Mouse (Mus musculus) gastrocnemius, postnatal 25 days (tissue): ENCODE results near the gene Grk1. TPM values are rescaled to one million over a fixed set of nuclear protein-coding genes. Genes with fewer than 3 reads are reported as not detected.

ENCODE experiments used
- total RNA-seq, 2 experiments: library from RNA; stranded (reverse); gene quantifications; 1 replicate in 1 of 2; 2 replicates in 1 of 2; pipeline ENCODE4 v1.2.3; 2021

The Grk1 gene
- total RNA-seq, 2 experiments from 2014 or later = 0.05 TPM; not detected in 1

Other genes with a start within 250 kb of the Grk1 start
- gene Lamp1, start 245.9 kb upstream of the Grk1 start, total RNA-seq = 100 to 1,000 TPM; 294 to 322 TPM
- gene Grtp1, start 204.5 kb upstream of the Grk1 start, total RNA-seq = 10 to 100 TPM; 16.3 to 17.3 TPM
- gene Adprhl1, start 150.9 kb upstream of the Grk1 start, total RNA-seq = 10 to 100 TPM; 42.3 to 61.6 TPM
- gene Dcun1d2, start 117.0 kb upstream of the Grk1 start, total RNA-seq = 10 to 100 TPM; 61.9 to 67.8 TPM
- 10 to 100 TPM; 10.6 to 17.1 TPM for gene Tmco3, start 116.9 kb upstream of the Grk1 start, total RNA-seq
- 10 to 100 TPM; 45.5 to 46.3 TPM for gene Tfdp1, start 66.3 kb upstream of the Grk1 start, total RNA-seq
- not detected for gene Atp4b, start 8.3 kb upstream of the Grk1 start, total RNA-seq
- gene Tmem255b, start 30.1 kb downstream of the Grk1 start, total RNA-seq = 1 to 10 TPM; 3.5 to 3.9 TPM
- gene Gas6, start 89.4 kb downstream of the Grk1 start, total RNA-seq = 10 to 100 TPM; 66.3 to 67.5 TPM
- gene 1700029H14Rik, start 157.4 kb downstream of the Grk1 start, total RNA-seq = not detected